Mouse (Mus musculus): ENCODE measurements at regions not wholly inside any gene's neighbourhood (a gene's known extent, or its start where the extent isn't known, plus 50 kb on each side); places are given as distances from the start of the nearest gene placed in this dataset.

DNA sequence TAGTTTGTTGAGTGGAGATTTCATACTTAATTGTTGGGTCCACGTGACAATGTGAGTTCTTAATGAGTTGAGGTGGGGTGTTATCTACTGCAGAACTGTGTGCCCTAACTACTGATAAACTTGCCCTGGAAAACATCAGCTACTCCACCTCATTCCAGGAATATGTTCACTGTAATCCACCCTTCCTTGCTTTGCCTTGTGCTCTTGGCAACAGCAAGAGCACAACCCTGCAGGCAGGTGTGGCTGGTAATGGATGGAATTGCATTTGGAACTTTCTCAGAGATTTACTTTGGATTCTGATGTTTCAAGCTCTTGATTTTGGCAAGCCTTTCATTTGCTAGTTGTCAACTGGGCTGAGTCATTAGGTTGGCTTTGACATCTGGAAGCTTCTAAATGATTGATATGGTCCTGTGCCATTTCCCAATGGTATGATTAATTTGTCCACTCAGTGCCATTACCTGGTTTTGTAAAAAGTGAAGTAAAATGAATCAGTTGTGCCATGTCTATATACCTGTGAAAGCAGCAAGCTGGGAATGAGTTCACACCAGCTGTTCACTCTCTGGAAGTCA is 175.6 kb downstream of the Slc39a8 start:
- Histone ChIP-seq H3K36me3 (ENCODE audit: control insufficient read depth, insufficient read depth, low read length) (no peaks in the 10 kb centered on the region), H3K9me3 (ENCODE audit: control insufficient read depth, low read length) (no peaks in the 10 kb centered on the region), H3K4me3 (ENCODE audit: low read length) (no peak overlapping the region), H3K27ac (ENCODE audit: low read depth, low read length) (no peak overlapping the region), H3K4me1 (ENCODE audit: control insufficient read depth, insufficient read depth, low read length) (no peaks in the 10 kb centered on the region), H3K4me2 (replicated peaks; ENCODE audit: low read depth, low read length) (no peak overlapping the region), H3K9ac (ENCODE audit: low read depth, low read length) (no peak overlapping the region), H3K27me3 (ENCODE audit: control insufficient read depth, insufficient read depth, low read length) (no peaks in the 10 kb centered on the region)
- 83% methylated on average over 1 of the region's 1 CpGs for WGBS
- ATAC-seq (ENCODE audit: low FRiP score, low TSS enrichment): no peak
